Mouse (Mus musculus): ENCODE measurements around the gene Sfr1.

- TF ChIP-seq CTCF (IDR thresholded peaks at IDR 0.05; ENCODE audit: low read depth) (peak; percentile 53), EP300 (optimal IDR thresholded peaks at IDR 0.05) (no peak)
Observed at GRCm38 (mm10) chr19:47716144-47716543, 15.3 kb upstream of the Sfr1 start.

Measured in stomach, postnatal 0 days (tissue).